Mouse (Mus musculus): ENCODE measurements around the gene Gm10840.
"Not testable (repeated sequence)": the region's sequence is repeated elsewhere in the genome, so short reads cannot be mapped to it uniquely, and the experiment has no call there.

The Gm10840 gene

DNA sequence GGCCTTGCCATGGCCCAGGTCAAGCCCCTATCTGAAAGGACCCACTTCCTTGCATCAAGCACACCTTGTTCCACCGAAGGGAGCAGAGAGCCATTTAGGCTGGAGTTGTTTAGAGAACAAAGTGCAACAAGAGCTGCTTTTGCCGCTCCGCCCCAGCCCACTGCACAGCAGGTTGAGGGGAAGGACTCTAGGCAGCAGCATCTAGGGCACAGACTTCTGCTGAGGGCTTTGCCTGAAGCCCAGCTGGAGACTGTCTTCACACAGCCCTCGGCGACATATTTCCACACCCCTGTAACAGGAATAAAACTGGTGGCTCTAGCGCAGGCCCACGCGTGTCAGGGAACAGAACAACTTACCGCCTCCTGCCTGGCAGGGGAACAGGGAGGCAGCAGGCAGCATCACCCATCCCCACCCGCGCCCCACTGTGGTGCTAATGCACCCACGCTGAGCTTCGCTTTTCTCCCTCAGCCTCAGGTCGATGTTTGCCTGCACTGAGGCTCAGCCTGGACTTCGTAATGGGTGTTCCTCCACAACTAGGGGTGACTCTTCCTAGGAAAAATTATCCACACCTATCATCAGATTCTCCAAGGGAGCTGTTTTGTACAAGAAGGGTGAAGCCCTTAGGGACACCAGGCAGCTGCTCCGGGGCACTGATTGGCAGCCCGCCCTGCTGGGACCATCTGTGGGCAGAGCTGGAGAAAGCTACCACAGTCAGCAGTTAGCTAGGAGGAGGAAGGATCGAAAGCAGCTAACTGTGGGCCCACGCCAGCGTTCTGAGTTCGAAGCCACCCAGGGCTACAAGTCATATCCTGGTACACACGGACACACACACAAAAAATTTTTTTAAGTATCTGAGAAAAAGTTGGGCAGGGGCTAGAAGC, at the start of gene Gm10840, which contains the start of gene Limd2:
TSS of gene Gm10840 (plus strand) at position 10 of the 881 bp plus-strand sequence.
TSS of gene Limd2 (minus strand) at position 20 of the 881 bp plus-strand sequence.
- peak; percentile 27 for DNase-seq (ENCODE audit: inconsistent ontology term)

DNA sequence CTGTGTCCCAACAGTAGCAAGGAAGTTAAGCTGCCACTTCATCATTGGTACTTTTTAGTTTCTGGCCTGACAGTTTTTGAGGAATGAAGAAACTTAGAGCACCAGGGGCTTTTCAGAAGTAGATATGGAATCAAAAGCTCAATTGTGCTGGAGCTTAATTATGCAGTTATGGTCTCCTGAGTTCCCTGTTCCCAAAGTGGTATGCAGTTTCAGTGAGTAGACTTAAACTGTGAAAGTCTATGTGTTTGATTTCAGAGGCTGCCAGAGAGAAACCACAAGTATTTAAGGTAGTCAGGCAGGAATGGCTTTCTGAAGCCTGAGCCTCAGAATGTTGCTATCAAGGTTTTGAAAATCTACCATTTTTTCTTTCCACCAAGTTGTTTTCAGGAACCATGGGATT, 49.0 kb upstream of the Gm10840 start:
- DNase-seq (ENCODE audit: inconsistent ontology term), result peak; percentile 65

DNA sequence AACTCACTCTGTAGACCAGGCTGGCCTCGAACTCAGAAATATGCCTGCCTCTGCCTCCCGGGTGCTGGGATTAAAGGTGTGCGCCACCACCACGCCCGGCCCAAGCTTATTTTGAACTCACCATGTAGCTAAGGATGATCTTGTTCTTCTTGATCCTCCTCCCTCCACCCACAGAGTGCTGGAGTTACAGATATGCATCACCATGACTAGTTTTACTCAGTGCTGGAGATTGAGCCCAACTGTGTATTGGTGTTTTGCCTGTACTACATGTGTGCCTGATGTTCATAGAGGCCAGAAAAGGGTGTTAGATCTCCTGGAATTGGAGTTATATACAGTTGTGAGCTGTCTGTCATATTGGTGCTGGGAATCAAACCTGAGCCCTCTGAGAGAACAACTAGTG, 38.4 kb upstream of the Gm10840 start:
- no peak for DNase-seq (ENCODE audit: inconsistent ontology term)

DNA sequence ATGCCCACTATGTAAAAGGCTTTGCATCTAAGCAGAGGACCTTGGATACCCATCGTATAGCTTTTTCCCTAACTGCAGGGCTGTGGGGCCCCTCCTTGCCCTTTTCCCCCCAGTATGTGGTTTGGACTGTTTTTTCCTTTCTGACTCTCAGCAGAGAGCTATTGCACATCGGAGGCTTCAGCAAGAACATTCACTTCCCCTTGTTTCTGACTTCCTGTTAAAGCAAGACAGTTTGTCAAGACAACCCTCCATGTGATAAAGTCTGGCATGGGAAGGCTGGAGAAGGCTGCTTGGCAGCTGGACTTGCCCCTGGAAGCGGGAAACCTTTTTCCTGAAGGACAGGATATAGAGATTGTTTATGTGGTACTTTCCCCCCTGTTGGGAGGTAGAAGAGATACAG, 37.9 kb upstream of the Gm10840 start:
- no peak for DNase-seq (ENCODE audit: inconsistent ontology term)

DNA sequence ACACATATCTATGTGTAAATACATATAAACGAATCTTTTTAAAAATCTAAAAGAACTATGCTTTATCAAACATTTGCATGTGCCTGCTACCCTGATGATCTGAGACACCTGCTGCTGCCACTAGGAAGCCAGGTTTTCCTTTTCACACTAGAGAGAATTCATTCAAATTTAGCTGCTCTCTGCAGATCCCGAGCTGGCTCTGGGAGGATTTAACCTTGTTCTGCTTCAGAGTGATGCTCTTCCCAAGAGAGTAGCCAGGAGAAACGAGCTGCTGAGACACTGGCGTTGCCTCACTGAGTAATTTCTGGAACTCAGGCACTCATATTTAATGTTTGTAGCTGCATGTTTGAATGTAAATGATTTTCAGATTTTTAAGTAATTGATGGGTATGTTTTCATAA, 35.9 kb upstream of the Gm10840 start:
- no peak for DNase-seq (ENCODE audit: inconsistent ontology term)

DNA sequence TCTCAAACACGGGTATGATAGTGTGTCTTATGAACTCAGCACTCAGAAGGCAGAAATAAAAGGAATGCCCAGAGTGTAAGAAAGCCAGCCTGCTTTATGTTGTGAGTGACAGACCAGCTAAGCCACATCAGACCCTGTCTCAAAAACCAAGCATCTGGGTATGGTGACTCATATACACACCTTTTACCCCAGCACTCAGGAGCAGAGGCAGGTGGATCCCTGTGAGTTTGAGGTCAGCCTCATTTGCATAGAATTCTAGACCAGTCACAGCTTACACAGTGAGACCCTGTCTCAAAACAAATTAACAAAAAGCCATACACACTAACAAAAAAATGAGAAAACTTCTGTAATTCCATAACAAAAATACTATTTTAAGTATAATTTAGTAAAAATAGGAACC, 34.8 kb upstream of the Gm10840 start:
- no peak for DNase-seq (ENCODE audit: inconsistent ontology term)

DNA sequence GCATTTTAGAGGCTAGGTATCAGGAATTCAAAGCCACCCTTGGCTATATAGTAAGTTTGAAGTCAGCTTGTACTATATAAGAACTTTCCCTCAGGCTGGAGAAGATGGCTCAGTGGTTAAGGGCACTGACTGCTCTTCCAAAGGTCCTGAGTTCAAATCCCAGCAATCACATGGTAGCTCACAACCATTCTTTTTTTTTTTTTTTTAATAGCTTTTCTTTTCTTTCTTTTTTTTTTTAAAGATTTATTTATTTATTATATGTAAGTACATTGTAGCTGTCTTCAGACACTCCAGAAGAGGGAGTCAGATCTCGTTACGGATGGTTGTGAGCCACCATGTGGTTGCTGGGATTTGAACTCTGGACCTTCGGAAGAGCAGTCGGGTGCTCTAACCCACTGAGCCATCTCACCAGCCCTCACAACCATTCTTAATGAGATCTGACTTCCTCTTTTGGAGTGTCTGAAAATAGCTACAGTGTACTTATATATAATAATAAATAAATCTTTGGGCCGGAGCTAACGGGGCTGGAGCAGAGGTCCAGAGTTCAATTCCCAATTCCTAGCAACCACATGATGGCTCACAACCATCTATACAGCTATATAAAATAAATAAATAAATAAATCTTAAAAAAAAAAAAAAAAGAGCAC, 33.8 kb upstream of the Gm10840 start:
- DNase-seq (ENCODE audit: inconsistent ontology term), result not testable (repeated sequence)

DNA sequence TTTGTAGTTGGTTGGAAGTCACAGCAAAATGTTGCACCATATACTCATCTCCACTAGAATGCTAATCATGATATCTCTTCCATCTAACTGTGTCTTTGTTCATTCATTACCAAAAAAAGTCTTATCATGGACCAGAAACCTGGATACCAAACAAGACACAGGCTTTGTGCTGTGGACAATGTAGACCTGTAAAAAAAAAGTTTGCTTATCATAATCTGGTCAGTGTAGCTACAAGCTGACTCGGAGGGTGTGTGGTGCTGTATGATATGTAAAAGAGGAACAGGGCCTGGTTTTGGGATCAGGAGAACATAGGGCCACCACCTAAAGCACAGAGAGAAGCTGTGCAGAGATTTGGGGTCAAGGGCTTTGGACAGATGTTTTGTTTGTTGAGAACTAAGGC, 31.2 kb upstream of the Gm10840 start:
- no peak for DNase-seq (ENCODE audit: inconsistent ontology term)

DNA sequence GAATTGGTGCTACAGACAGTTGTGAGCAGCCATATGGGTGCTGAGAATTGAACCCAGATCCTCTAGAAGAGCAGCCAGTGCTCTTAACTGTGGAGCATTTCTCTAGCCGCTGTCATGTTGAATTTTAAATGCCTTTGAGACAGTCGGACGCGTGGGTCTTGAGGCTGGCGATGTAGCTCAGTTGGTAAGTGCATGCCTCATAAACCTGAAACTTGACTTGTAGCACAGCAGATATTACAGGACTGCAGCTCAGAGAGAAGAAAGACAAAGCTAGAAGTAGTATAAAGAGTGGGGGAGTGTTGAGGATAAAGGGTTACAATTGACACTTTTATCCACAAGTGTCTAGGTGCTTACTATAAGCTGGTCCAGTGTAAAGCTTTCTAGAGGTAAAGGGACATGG, 28.1 kb upstream of the Gm10840 start:
- no peak for DNase-seq (ENCODE audit: inconsistent ontology term)

DNA sequence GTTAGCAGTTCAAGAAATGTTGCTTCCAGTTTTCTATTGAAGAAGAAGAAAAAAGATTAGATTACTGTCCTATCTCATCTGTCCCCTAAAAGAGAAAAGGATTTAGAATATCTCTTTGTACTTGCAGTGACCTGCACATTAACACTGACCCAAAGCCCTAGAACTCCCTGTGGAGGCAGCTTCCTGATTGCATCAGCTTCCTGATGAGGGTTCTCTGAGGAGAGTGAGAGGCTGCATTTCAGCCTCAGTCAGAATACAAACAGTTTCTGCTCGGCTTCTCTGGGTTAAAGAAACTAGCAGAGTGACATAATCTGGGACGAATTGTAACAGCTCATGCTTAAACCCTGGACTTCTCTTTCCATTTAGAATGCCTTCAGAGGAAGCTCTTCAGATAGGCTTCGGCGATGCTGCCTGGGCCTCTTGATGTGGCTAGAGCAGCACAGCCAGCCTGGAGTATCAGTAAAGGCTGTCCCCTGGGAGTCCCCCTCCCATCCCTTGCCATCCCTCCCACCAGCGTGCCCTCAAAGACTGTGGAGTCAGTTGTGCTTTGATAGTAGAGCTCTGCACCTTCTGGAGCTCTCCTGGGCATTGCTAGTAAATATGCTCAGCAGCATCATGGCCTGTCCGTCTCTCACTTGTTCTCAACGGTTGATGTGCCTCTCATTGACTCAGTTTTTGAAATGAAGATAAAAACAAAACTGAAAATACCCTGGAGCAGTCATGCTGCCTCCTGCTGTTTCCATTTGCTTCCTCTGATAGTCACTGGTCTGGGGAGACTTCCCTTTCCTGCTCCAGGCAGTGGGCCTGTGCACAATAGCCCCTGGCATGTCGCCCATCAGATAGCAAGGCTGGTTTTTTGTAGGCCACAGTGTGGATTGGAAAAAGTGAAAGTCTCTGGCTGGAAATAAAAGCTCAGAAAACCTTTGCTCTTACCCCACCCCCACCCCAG, 25.8 kb upstream of the Gm10840 start:
- DNase-seq (ENCODE audit: inconsistent ontology term), result peak; percentile 78

DNA sequence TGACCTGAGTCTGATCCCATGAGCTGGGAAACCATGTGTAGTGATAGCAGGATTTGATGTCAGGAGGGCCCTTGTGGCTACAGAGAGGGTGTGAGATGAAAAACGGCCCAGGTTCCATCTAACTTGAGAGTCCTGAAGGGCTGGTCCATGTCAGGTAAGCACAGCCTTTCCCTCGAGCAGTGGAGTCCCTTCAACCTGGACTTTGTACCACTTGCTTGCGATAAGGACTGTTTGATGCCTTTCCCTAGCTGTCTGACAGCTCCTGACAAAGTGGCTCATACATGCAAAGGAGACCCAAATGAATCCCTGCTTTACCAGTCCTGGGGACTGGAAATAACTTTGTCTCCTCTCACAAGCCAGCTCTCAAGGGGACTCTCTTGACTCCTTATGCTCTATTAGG, 9.4 kb upstream of the Gm10840 start:
- DNase-seq (ENCODE audit: inconsistent ontology term), result no peak

DNA sequence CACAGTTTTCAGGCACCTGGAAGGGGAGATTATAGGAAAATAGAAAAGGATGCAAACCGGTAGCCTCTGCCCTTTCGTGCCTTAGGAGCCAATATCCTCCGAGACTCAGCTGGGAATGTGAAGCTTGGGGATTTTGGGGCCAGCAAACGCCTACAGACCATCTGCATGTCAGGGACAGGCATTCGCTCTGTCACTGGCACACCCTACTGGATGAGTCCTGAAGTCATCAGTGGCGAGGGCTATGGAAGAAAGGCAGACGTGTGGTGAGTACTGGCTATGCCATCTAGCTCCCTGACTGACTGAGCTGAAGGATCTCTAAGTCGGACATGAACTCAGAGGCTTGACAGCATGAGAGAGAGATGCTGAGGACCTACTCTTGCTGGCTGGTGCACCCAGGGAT, 8.5 kb upstream of the Gm10840 start:
- DNase-seq (ENCODE audit: inconsistent ontology term), result no peak

DNA sequence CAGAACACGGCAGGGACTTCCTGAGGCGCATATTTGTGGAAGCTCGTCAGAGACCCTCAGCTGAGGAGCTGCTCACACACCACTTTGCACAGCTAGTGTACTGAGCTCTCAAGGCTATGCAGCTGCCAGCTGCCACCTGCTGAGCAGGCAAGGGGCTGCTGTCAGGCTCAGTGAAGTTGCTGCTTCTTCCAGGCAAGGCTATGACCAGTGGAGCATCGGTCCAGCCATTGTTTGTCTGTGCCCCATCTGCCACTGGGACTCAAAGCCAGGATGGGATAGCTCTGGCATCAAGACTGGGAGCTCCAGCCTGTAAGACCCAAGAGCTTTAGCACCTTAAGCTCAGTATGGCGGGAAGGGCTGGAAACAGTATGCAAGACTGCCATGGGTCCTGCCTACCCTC, 6.6 kb upstream of the Gm10840 start:
- DNase-seq (ENCODE audit: inconsistent ontology term), result no peak

DNA sequence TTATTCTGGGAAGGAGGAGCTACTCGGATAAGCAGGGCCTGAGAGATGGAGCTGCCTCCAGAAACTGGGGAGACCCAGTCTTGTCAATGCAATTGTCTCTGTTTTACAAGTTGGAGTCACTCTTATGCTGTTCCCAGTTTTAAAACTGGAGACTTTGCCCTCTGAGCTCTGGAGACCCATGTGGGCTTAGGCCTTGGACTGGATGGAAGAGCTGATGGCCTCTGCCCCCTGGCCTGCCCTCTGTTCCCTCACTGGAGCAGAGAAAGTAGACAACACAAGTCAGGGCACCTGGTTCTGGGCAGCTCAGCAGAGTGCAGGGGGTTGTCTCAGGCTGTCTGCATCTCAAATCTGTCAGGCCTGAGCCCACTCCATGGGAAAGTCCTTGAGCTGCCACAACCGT, 5.9 kb upstream of the Gm10840 start:
- DNase-seq (ENCODE audit: inconsistent ontology term), result no peak

DNA sequence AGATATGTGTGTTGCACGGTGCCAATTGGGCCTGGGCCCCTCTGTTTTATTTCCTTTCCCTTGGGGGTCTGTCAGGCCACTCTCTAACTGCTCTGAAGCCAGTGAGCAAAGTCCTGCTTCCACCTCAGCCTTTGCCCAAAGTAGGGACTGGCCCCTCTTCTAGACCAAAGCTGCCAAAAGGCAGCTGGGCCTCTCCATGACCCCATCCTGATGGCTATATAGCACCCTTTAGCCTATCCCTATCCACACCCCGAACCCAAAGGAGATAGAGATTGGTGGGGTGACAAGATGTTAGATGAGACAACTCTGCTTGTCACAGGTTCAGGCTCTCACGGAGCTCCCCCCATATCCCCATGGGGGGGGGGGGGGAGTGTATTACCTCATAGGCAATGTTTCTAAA, 4.9 kb upstream of the Gm10840 start:
- DNase-seq (ENCODE audit: inconsistent ontology term), result no peak

DNA sequence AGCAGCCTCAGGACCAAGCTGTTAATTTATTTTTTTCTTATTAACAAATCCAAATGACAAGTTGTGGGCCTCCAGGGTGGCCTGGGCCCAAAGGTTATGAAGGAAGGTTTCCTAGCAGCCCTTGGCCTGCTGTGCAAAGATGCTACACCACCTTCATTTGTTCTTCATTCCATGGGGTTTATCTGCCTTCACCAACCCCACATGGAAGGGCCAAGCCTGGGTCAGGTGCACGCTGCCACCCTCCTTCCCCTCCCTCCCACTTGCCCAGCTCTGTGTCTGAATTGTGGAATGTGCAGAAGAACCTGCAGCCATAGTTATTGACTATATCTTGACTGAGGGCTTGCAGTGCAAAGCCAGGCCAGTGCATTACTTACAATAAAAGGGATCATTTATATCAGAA, 4.4 kb upstream of the Gm10840 start:
- DNase-seq (ENCODE audit: inconsistent ontology term), result no peak

DNA sequence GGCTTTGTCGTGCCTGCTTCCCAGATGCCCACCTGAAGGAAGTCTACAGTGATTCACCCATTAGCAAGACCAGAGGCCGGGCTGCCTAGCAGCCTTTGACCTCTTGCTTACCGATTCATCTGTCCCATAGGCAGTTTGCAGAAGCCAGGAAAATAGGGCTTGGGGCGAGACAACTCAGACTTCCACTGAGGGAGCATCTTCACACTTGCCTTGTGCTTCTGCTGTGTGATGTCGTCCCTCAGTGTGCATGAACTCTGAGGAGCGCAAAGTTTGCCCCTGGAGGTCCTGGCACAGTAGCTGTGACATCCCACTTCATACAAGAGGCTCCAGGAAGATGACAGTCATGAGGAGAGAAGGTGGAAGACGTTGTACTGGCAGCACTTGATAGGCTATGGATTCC, 3.5 kb upstream of the Gm10840 start:
- no peak for DNase-seq (ENCODE audit: inconsistent ontology term)

DNA sequence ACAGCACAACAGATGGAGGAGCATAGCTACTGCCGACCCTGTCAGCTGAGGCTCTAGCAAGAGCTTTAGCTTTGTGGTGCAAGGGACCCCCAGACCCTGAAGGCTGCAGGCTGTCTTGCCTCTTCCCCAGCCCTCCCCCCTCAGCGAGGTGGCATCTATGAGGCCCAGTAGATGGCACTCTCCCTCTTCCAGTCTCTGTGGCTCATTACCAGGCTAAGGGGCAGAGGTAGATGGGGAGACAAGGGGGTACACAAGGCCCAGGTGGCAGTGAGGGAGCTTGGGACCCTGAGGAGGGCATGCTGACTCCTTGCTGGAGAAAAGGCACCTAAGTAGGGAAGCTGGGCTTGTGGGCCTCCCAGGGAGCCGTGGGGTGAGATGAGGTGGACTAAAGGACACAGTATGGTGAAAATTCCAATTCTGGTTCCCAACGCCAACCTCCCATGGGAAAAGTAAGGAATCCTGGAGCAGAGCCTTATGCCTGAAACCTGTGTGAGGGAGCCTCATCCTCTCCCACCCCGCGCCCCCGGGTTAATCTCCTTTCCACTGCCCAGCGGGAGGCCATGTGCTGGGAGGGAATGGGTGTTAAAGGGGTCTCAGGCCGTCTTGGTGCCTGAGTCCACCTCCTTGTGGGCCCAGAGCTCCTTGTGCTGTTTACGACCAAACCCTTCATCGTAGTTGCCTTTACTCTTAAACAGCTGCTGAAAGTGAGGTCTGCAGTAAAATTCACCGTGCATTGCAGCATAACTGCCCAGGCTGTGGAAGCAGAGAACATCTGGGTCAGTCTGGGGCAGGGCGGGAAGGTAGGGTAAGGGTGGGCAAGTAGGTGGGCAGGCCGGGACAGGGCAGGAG, 2.3 kb upstream of the Gm10840 start:
- DNase-seq (ENCODE audit: inconsistent ontology term), result peak; percentile 49

DNA sequence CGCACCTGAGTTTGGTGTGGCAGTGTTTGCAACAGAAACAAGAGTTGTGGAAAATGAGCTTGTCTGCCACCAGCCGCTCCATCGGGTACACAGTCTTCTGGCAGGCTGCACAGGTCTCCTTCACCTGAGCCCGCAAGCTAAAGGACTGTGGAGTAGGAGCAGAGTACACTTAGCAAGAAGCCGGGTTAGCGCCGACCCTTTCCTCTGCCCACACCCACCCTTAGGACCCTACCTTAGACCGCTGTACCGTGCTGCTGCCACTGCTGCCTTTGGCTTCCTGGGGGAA, 1.8 kb upstream of the Gm10840 start:
- DNase-seq (ENCODE audit: inconsistent ontology term), result no peak

DNA sequence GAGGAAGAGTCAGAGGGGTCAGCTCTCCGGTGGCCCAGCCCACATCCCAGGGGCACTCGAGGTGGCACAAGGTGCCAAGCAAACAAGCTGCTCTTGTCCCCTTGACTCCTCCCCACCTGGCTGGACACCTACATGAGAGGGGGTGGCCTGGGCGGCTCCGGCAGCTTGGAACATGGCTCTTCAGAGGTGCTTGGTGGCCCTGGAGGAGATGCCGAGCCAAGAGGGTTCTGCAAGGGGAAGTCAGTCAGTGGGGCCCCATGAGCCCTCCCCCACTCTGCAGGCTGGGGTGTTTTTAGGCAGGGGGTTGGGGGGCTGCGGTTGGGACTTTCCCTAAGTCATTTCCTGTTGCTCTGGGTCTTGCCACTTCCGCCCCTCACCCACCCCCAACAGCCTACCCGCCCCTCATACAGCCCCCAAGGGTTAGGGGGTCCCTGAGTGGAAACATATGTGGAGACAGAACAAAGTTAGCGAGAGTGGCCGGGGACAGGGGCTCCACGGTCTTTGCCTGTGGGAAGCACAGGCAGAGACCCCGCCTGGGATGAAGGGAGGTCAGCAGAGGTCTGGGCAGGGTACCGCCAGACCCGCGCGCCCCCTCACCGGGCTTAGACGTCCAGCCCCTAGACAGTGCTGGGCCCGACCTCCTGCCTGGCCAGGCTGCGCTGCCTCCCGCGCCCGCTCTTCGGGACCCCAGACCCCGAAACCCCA, 1.3 kb upstream of the Gm10840 start:
- peak; percentile 32 for DNase-seq (ENCODE audit: inconsistent ontology term)

Measured in Muller cell, postnatal 12 days (primary cell).